Comparison of ENCODE assay signal across 8 mouse cellular contexts in genomic region chr2:60126292-60126691, GRCm38 (mm10).
DNase-seq lines count a peak whose midpoint lies in the region; ATAC-seq and TF ChIP-seq lines count a peak whose summit lies in the region.

No protein-coding gene starts in this region.

- TF ChIP-seq POLR2A in liver, adult 2 months (IDR thresholded peaks at IDR 0.05; ENCODE audit: extremely low read depth, insufficient read depth, low read length), result no peak

- H3K27me3 ChIP-seq in liver, adult 2 months (ENCODE audit: control insufficient read depth, insufficient read depth, low read length), result no peaks in the 10 kb centered on the region
- H3K27me3 ChIP-seq in embryonic facial prominence, embryonic 14.5 days (replicated peaks; ENCODE audit: control insufficient read depth, insufficient read depth, low read length), result no peaks in the 10 kb centered on the region
- H3K27me3 ChIP-seq in intestine, embryonic 16.5 days (replicated peaks; ENCODE audit: control insufficient read depth, insufficient read depth, low read length), result no peaks in the 10 kb centered on the region
- no peaks in the 10 kb centered on the region for H3K27me3 ChIP-seq in neural tube, embryonic 13.5 days

- H3K27ac ChIP-seq in liver, adult 2 months (replicated peaks; ENCODE audit: insufficient read depth, low read depth, low read length), result no peak overlapping the region
- H3K27ac ChIP-seq in embryonic facial prominence, embryonic 14.5 days (replicated peaks; ENCODE audit: low read depth, low read length), result peak overlapping the region; percentile 100; the same call in 1 of the 2 replicates
- H3K27ac ChIP-seq in intestine, embryonic 16.5 days (ENCODE audit: low read length), result no peak overlapping the region
- peak overlapping the region; percentile 46 for H3K27ac ChIP-seq in neural tube, embryonic 13.5 days (replicated peaks)

- WGBS in liver, adult 2 months, result 7% methylated on average over 8 of the region's 8 CpGs
- WGBS in embryonic facial prominence, embryonic 14.5 days, result 6% methylated on average over 8 of the region's 8 CpGs
- WGBS in intestine, embryonic 16.5 days, result 11% methylated on average over 8 of the region's 8 CpGs
- 5% methylated on average over 8 of the region's 8 CpGs for WGBS in neural tube, embryonic 13.5 days

- no peaks in the 10 kb centered on the region for H3K36me3 ChIP-seq in liver, adult 2 months (ENCODE audit: control insufficient read depth, insufficient read depth, low read length)
- H3K36me3 ChIP-seq in embryonic facial prominence, embryonic 14.5 days (ENCODE audit: control insufficient read depth, insufficient read depth, low read length), result no peaks in the 10 kb centered on the region
- no peaks in the 10 kb centered on the region for H3K36me3 ChIP-seq in intestine, embryonic 16.5 days (ENCODE audit: control insufficient read depth, insufficient read depth, low read length)
- no peaks in the 10 kb centered on the region for H3K36me3 ChIP-seq in neural tube, embryonic 13.5 days

- DNase-seq in liver, adult 2 months (ENCODE audit: extremely low read depth, low read depth, low spot score), result no peak
- no peak for DNase-seq in liver
- no peak for DNase-seq in embryonic facial prominence, embryonic 14.5 days (ENCODE audit: low spot score)
- no peak for DNase-seq in adrenal gland, adult 8-10 months
- no peak for DNase-seq in right cerebral cortex, postnatal 36 days (ENCODE audit: low spot score in 2 of 2)
- no peak for DNase-seq in right cerebral cortex, postnatal 25 days

- peak overlapping the region; percentile 68 for H3K4me2 ChIP-seq in embryonic facial prominence, embryonic 14.5 days (ENCODE audit: low read depth, low read length)
- H3K4me2 ChIP-seq in intestine, embryonic 16.5 days (ENCODE audit: low read depth, low read length), result peak overlapping the region; percentile 47
- peak overlapping the region; percentile 61 for H3K4me2 ChIP-seq in neural tube, embryonic 13.5 days

- peaks cover 7% of the 10 kb centered on the region; the same call in 1 of the 2 replicates for H3K4me1 ChIP-seq in liver, adult 2 months (ENCODE audit: control insufficient read depth, insufficient read depth, low read length)
- H3K4me1 ChIP-seq in embryonic facial prominence, embryonic 14.5 days (ENCODE audit: control insufficient read depth, insufficient read depth, low read length), result peaks cover 19% of the 10 kb centered on the region; the same call in 1 of the 2 replicates
- peaks cover 6% of the 10 kb centered on the region for H3K4me1 ChIP-seq in intestine, embryonic 16.5 days (ENCODE audit: control insufficient read depth, insufficient read depth, low read length)
- H3K4me1 ChIP-seq in neural tube, embryonic 13.5 days (replicated peaks), result peaks cover 37% of the 10 kb centered on the region

- no peak for TF ChIP-seq CTCF in liver, adult 2 months (IDR thresholded peaks at IDR 0.05; ENCODE audit: low read depth, low read length)

- peaks cover 5% of the 10 kb centered on the region; the same call in 1 of the 2 replicates for H3K79me2 ChIP-seq in liver, adult 2 months (ENCODE audit: control insufficient read depth, insufficient read depth, low read length)

- H3K4me3 ChIP-seq in liver, adult 2 months (ENCODE audit: insufficient read depth, low read depth, low read length), result peak overlapping the region; percentile 98; the same call in 1 of the 2 replicates
- peak overlapping the region; percentile 86 for H3K4me3 ChIP-seq in embryonic facial prominence, embryonic 14.5 days (ENCODE audit: low read depth, low read length)
- peak overlapping the region; percentile 93 for H3K4me3 ChIP-seq in intestine, embryonic 16.5 days (ENCODE audit: low read length)
- H3K4me3 ChIP-seq in neural tube, embryonic 13.5 days, result peak overlapping the region; percentile 89

- no peak for ATAC-seq in embryonic facial prominence, embryonic 14.5 days (ENCODE audit: low read depth)
- ATAC-seq in intestine, embryonic 16.5 days, result no peak
- no peak for ATAC-seq in neural tube, embryonic 13.5 days (ENCODE audit: low read depth)

- H3K9ac ChIP-seq in liver, adult 2 months (ENCODE audit: low read depth, low read length), result no peak overlapping the region
- H3K9ac ChIP-seq in embryonic facial prominence, embryonic 14.5 days (ENCODE audit: low read depth, low read length), result peak overlapping the region; percentile 100
- 0 out of 2 replicates have a peak overlapping the region, but pooled peaks have one; percentile 100 for H3K9ac ChIP-seq in intestine, embryonic 16.5 days (ENCODE audit: low read depth, low read length)
- H3K9ac ChIP-seq in neural tube, embryonic 13.5 days, result peak overlapping the region; percentile 100

- no peaks in the 10 kb centered on the region for H3K9me3 ChIP-seq in embryonic facial prominence, embryonic 14.5 days (ENCODE audit: control insufficient read depth, low read length)
- no peaks in the 10 kb centered on the region for H3K9me3 ChIP-seq in intestine, embryonic 16.5 days (ENCODE audit: control insufficient read depth, low read length)
- H3K9me3 ChIP-seq in neural tube, embryonic 13.5 days, result no peaks in the 10 kb centered on the region

Comparison
In these comparisons a context has a peak if more than half of its experiments do, and no peak if none do; other contexts are left out.
1. H3K27ac ChIP-seq: peak in embryonic facial prominence, embryonic 14.5 days (single experiment) and neural tube, embryonic 13.5 days (single experiment); none in liver, adult 2 months (single experiment) and intestine, embryonic 16.5 days (single experiment).
2. Peak in every context shown above with its lines, with median percentiles within 50 percentile points of each other: H3K4me3 ChIP-seq and H3K4me2 ChIP-seq.